Mouse (Mus musculus): ENCODE data around the gene Ms4a4a. TPM values are rescaled to one million over a fixed set of nuclear protein-coding genes. Genes with fewer than 3 reads are reported as not detected.

The Ms4a4a gene
- polyA plus RNA-seq (2015; fragmentation: Nextera tagmentation; extraction: Ambion mirVana): 3.5 and 3.6 TPM in 2 replicates

- Histone ChIP-seq H3K4me2 (ENCODE audit: low read length) (no peak within 1 kb of the TSS), H3K36me3 (ENCODE audit: insufficient read depth, low read length) (no peaks in the 10 kb centered on the region), H3K4me1 (replicated peaks; ENCODE audit: insufficient read depth, low read length) (no peaks in the 10 kb centered on the region), H3K27ac (no peak within 1 kb of the TSS), H3K4me3 (replicated peaks; ENCODE audit: low read depth, low read length) (no peak within 1 kb of the TSS), H3K9me3 (replicated peaks; ENCODE audit: low read length) (no peaks in the 10 kb centered on the region), H3K9ac (ENCODE audit: low read depth, low read length) (no peak within 1 kb of the TSS), H3K27me3 (ENCODE audit: insufficient read depth, low read length) (no peaks in the 10 kb centered on the region)
- no peak for ATAC-seq (replicated peaks; ENCODE audit: low FRiP score, low read depth)
- no peak for DNase-seq (ENCODE audit: low spot score)
- no peak for TF ChIP-seq CTCF (IDR thresholded peaks at IDR 0.05; ENCODE audit: low read depth)
- 78% methylated on average over 2 of the region's 2 CpGs for WGBS
Observed at GRCm38 (mm10) chr19:11375273-11375672, at the start of gene Ms4a4a. Gene Ms4a4a, plus strand, starts transcription at chr19:11375523.

DNA sequence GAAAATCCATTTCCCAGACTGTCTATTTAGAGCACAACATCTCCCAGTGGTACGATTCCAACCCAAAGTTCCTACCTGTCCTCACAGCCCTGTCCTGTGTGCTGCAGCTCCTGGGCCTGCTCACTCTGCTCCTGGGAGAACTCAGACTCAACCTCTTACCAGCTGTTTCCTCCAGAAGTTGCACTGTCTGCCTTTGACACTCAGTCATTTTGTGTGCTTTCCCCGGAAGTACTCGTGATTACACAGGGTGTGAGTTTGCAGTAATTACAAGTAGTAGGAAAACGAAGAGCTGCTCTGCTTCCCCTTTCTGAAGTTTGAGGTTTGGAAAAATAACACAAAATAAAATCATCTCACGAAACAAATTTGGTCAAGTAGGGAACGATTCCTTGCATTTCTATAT lies 39.4 kb upstream of the Ms4a4a start, which contains the start of gene Ms4a7:
Ms4a7 (minus strand) TSS at position 215 of the 400 bp plus-strand sequence.
- Histone ChIP-seq H3K9me3 (replicated peaks; ENCODE audit: low read length) (no peaks in the 10 kb centered on the region), H3K27ac (no peak within 1 kb of the TSS), H3K4me1 (replicated peaks; ENCODE audit: insufficient read depth, low read length) (no peaks in the 10 kb centered on the region), H3K9ac (ENCODE audit: low read depth, low read length) (no peak within 1 kb of the TSS), H3K4me2 (ENCODE audit: low read length) (no peak within 1 kb of the TSS), H3K27me3 (ENCODE audit: insufficient read depth, low read length) (no peaks in the 10 kb centered on the region), H3K36me3 (ENCODE audit: insufficient read depth, low read length) (no peaks in the 10 kb centered on the region), H3K4me3 (replicated peaks; ENCODE audit: low read depth, low read length) (no peak within 1 kb of the TSS)
- WGBS: 77% methylated on average over 6 of the region's 6 CpGs
- DNase-seq (ENCODE audit: low spot score): no peak
- no peak for ATAC-seq (replicated peaks; ENCODE audit: low FRiP score, low read depth)
- no peak for TF ChIP-seq CTCF (IDR thresholded peaks at IDR 0.05; ENCODE audit: low read depth)

DNA sequence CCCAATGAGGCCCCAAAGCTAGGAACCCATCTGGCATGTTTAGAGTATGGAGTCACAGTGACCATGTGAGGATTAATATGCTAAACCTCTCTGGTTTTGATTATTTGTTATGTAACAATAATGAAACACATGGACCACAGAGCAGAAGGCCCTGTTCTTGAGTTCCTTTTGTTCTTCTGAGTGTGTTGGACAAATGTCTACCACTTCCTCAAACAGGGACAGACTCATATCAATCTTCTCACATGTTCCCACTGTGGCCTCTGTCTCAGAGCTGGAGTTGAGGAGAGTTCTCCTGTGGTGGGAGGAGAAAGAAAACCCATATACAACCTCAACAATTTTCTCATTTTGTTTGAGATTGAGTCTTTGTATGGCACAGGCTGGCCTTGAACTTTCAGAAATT lies 32.2 kb upstream of the Ms4a4a start:
- Histone ChIP-seq H3K27ac (no peak overlapping the region), H3K36me3 (ENCODE audit: insufficient read depth, low read length) (no peaks in the 10 kb centered on the region), H3K4me1 (replicated peaks; ENCODE audit: insufficient read depth, low read length) (no peaks in the 10 kb centered on the region), H3K4me2 (ENCODE audit: low read length) (no peak overlapping the region), H3K9me3 (replicated peaks; ENCODE audit: low read length) (no peaks in the 10 kb centered on the region), H3K9ac (ENCODE audit: low read depth, low read length) (no peak overlapping the region), H3K4me3 (replicated peaks; ENCODE audit: low read depth, low read length) (no peak overlapping the region), H3K27me3 (ENCODE audit: insufficient read depth, low read length) (no peaks in the 10 kb centered on the region)
- DNase-seq (ENCODE audit: low spot score) (no peak), ATAC-seq (replicated peaks; ENCODE audit: low FRiP score, low read depth) (no peak)
- TF ChIP-seq CTCF (IDR thresholded peaks at IDR 0.05; ENCODE audit: low read depth): no peak

DNA sequence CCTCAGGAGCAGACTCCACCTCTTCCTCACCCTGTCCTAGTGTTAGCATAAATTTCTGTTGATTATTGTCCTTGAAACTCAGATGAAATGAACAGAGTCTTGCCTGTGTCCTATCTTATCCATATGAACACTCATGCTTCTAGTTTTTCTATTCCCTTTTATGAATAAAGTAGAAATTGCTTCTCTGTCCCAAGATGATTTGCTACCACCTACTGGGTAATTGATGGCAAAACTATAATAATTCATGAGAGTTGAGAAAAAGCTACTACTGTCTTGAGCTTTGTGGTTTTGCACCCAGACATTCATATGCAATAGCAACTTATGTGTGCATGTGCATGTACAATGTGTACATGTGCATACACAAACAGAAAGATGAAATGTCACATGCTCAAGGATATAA lies 31.3 kb upstream of the Ms4a4a start:
- no peak overlapping the region for H3K4me2 ChIP-seq (ENCODE audit: low read length)
- H3K27ac ChIP-seq: no peak overlapping the region
- no peaks in the 10 kb centered on the region for H3K4me1 ChIP-seq (replicated peaks; ENCODE audit: insufficient read depth, low read length)
- DNase-seq (ENCODE audit: low spot score) (no peak), ATAC-seq (replicated peaks; ENCODE audit: low FRiP score, low read depth) (no peak)
- no peaks in the 10 kb centered on the region for H3K27me3 ChIP-seq (ENCODE audit: insufficient read depth, low read length)
- no peak overlapping the region for H3K4me3 ChIP-seq (replicated peaks; ENCODE audit: low read depth, low read length)
- H3K9me3 ChIP-seq (replicated peaks; ENCODE audit: low read length): no peaks in the 10 kb centered on the region
- no peak for TF ChIP-seq CTCF (IDR thresholded peaks at IDR 0.05; ENCODE audit: low read depth)
- H3K36me3 ChIP-seq (ENCODE audit: insufficient read depth, low read length): no peaks in the 10 kb centered on the region
- H3K9ac ChIP-seq (ENCODE audit: low read depth, low read length): no peak overlapping the region

DNA sequence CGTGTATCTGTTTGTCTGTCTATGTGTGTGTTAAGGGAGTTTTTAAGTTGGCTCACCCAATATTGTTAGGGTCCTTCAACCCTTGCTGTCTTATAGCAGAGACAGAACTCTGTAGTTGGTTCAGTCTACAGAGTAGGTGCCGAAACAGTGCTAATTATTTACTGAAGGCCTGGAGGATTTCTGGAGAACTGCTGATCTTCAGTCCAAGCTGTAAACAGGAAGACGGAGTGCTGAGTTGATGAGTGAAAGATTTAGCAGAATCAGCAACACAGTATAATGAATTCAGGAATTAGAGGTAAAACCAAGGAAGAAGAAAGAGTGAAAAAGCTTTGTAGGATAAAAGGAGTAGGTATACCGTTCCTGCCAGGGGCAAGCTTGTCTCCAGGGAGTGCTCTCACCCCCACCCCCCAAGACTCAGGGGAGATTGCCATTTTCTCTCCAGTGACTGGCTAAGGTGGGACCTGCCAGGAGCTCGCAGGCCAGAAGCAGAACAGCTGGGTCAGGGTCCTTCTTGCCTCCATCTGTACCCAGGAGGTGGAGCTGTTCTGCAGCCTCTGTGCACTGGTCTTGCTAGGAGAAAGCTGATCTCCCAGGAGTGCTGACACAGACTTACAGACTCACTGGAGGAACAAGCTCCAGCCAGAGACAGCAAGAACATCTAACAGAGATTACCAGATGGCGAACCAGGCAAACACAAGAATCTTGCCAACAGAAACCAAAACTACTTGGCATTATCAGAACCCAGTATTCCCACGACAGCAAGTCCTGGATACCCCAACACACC lies 25.4 kb upstream of the Ms4a4a start:
- ATAC-seq (replicated peaks; ENCODE audit: low FRiP score, low read depth) (peak; percentile 87), DNase-seq (ENCODE audit: low spot score) (peak; percentile 54)
- no peak overlapping the region for H3K4me3 ChIP-seq (replicated peaks; ENCODE audit: low read depth, low read length)
- H3K4me2 ChIP-seq (ENCODE audit: low read length): no peak overlapping the region
- no peaks in the 10 kb centered on the region for H3K9me3 ChIP-seq (replicated peaks; ENCODE audit: low read length)
- H3K27ac ChIP-seq: no peak overlapping the region
- WGBS: 53% methylated on average over 7 of the region's 7 CpGs
- no peaks in the 10 kb centered on the region for H3K27me3 ChIP-seq (ENCODE audit: insufficient read depth, low read length)
- peak; percentile 60 for TF ChIP-seq CTCF (IDR thresholded peaks at IDR 0.05; ENCODE audit: low read depth)
- H3K36me3 ChIP-seq (ENCODE audit: insufficient read depth, low read length): no peaks in the 10 kb centered on the region
- no peaks in the 10 kb centered on the region for H3K4me1 ChIP-seq (replicated peaks; ENCODE audit: insufficient read depth, low read length)
- no peak overlapping the region for H3K9ac ChIP-seq (ENCODE audit: low read depth, low read length)

DNA sequence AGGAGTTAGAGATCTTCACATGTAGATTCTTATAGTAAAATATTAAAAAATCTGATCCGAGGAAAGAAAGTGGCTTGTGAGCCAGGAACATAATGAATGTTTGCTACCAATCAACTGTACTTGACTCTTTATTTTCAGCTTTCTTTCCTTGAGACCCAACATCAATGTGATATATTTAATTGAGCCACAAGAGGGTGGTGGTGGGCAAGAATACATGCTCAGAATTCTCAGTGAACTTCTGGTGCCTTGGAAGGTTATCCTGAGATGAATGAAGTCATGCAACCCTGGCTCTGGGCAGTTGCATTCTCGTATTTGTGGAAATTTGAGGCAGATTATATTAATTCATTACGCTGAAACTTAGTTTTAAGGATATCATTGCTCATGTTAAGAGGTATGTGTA lies 23.4 kb upstream of the Ms4a4a start:
- Histone ChIP-seq H3K9me3 (replicated peaks; ENCODE audit: low read length) (no peaks in the 10 kb centered on the region), H3K9ac (ENCODE audit: low read depth, low read length) (no peak overlapping the region), H3K4me3 (replicated peaks; ENCODE audit: low read depth, low read length) (no peak overlapping the region), H3K27me3 (ENCODE audit: insufficient read depth, low read length) (no peaks in the 10 kb centered on the region), H3K4me2 (ENCODE audit: low read length) (no peak overlapping the region), H3K4me1 (replicated peaks; ENCODE audit: insufficient read depth, low read length) (no peaks in the 10 kb centered on the region), H3K36me3 (ENCODE audit: insufficient read depth, low read length) (no peaks in the 10 kb centered on the region), H3K27ac (no peak overlapping the region)
- TF ChIP-seq CTCF (IDR thresholded peaks at IDR 0.05; ENCODE audit: low read depth): peak; percentile 57
- 44% methylated on average over 3 of the region's 3 CpGs for WGBS
- DNase-seq (ENCODE audit: low spot score) (peak; percentile 15), ATAC-seq (replicated peaks; ENCODE audit: low FRiP score, low read depth) (no peak)
